Mouse (Mus musculus) E14TG2a.4 (cell line): ENCODE data around the gene Aurka.

Experiments
- H3K27me3 ChIP-seq: 2 replicates; pipeline ENCODE4 v1.6.1; 2014; ENCODE audit warnings: low read length, control low read depth; ENCODE audit not compliant: insufficient read depth
- H3K36me3 ChIP-seq: 2 replicates; pipeline ENCODE4 v1.6.1; 2014; ENCODE audit warnings: low read length, control low read depth; ENCODE audit not compliant: insufficient read depth
- H3K4me1 ChIP-seq: replicated peaks from 2 replicates; pipeline ENCODE4 v1.6.1; 2014; ENCODE audit warnings: low read depth, low read length, control low read depth
- H3K4me3 ChIP-seq: replicated peaks from 2 replicates; pipeline ENCODE4 v1.5.1; 2014; ENCODE audit warnings: mild to moderate bottlenecking, low read length
- H3K9me3 ChIP-seq: 2 replicates; pipeline ENCODE4 v1.6.1; 2014; ENCODE audit warnings: low read length, control low read depth
- CTCF ChIP-seq: conservative IDR thresholded peaks from 2 replicates; pipeline ENCODE4 v1.5.1; 2014; ENCODE audit warnings: low read length
- NANOG ChIP-seq: IDR thresholded peaks from 2 replicates; pipeline ENCODE4 v1.6.1; 2014; ENCODE audit warnings: borderline replicate concordance, low read length, mixed read lengths
- POU5F1 ChIP-seq: IDR thresholded peaks from 2 replicates; pipeline ENCODE4 v1.6.1; 2014; ENCODE audit warnings: low read length, borderline replicate concordance

The Aurka gene

GRCm38 (mm10) chr2:172346933-172347611, 23.3 kb downstream of the Aurka start:
- no peak for TF ChIP-seq POU5F1
- no peak for TF ChIP-seq CTCF
- no peak for TF ChIP-seq NANOG
- Histone ChIP-seq H3K4me1 (peaks cover 37% of the 10 kb centered on the region), H3K9me3 (no peaks in the 10 kb centered on the region), H3K36me3 (no peaks in the 10 kb centered on the region), H3K27me3 (peaks cover 17% of the 10 kb centered on the region), H3K4me3 (no peak overlapping the region)

- Histone ChIP-seq H3K36me3 (no peaks in the 10 kb centered on the region), H3K9me3 (no peaks in the 10 kb centered on the region), H3K27me3 (peaks cover 17% of the 10 kb centered on the region), H3K4me3 (peak overlapping the region; percentile 93), H3K4me1 (peaks cover 32% of the 10 kb centered on the region)
- TF ChIP-seq NANOG (no peak), POU5F1 (no peak), CTCF (no peak)
Measured at GRCm38 (mm10) chr2:172346034-172346929, 24.1 kb downstream of the Aurka start.

DNA sequence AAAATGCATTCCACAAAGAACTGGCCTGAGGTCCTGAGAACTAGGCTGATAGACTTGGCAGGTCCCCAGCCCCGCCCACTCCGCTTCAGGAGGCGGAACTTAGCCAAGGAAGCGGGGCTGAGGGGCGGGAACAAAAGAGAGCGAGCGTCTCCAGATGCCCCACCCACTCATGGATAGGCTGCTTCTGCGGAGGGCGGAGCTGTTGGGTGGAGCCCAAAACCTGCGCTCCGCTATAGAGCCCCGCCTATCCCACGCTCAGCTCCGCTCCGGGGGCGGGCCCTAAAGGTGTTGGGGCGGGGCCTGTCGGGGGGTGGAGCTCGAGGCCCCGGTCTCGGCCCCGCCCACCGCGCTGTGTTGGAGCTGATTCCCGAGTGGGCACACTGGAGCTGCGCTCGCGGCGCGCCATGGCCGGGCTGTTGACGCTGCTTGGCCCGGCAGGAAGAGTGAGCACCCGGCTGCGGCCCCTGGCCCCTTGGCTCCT, 25.0 kb downstream of the Aurka start, which contains the start of gene Fam210b:
Fam210b (plus strand) TSS at position 308 of the 481 bp plus-strand sequence.
- H3K36me3 ChIP-seq, result no peaks in the 10 kb centered on the region
- peaks cover 17% of the 10 kb centered on the region for H3K27me3 ChIP-seq
- H3K9me3 ChIP-seq, result no peaks in the 10 kb centered on the region
- TF ChIP-seq NANOG (no peak), POU5F1 (no peak), CTCF (no peak)
- peak within 1 kb of the TSS; percentile 93 for H3K4me3 ChIP-seq
- peaks cover 22% of the 10 kb centered on the region for H3K4me1 ChIP-seq

- TF ChIP-seq POU5F1 (no peak), CTCF (no peak), NANOG (no peak)
- Histone ChIP-seq H3K4me1 (peaks cover 16% of the 10 kb centered on the region), H3K27me3 (peaks cover 17% of the 10 kb centered on the region), H3K36me3 (no peaks in the 10 kb centered on the region), H3K9me3 (no peaks in the 10 kb centered on the region), H3K4me3 (0 out of 2 replicates have a peak overlapping the region, but pooled peaks have one; percentile 23)
Measured at GRCm38 (mm10) chr2:172344669-172345068, 25.7 kb downstream of the Aurka start.

DNA sequence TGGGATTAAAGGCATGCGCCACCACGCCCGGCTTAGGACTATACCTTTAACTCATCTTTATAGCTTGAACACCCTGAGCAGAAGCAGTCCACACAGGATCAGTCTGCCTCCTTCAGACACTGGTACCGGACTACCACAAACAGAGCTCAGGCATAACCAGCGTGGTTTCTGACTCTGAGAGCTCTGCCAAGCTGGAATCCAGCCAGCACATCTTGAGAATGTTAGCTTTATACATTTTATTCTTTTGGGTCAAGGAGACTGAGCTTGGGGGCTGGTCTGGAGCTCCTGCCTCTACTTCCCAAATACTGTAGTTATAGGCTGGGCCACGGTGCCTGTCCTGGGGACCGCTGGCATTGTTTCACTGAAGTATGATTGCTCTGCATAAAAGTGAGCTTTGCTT, 26.6 kb downstream of the Aurka start:
- no peaks in the 10 kb centered on the region for H3K9me3 ChIP-seq
- H3K27me3 ChIP-seq, result peaks cover 17% of the 10 kb centered on the region
- H3K4me1 ChIP-seq, result peaks cover 13% of the 10 kb centered on the region
- TF ChIP-seq CTCF, result no peak
- no peak for TF ChIP-seq NANOG
- no peak for TF ChIP-seq POU5F1
- H3K4me3 ChIP-seq, result no peak overlapping the region
- no peaks in the 10 kb centered on the region for H3K36me3 ChIP-seq

DNA sequence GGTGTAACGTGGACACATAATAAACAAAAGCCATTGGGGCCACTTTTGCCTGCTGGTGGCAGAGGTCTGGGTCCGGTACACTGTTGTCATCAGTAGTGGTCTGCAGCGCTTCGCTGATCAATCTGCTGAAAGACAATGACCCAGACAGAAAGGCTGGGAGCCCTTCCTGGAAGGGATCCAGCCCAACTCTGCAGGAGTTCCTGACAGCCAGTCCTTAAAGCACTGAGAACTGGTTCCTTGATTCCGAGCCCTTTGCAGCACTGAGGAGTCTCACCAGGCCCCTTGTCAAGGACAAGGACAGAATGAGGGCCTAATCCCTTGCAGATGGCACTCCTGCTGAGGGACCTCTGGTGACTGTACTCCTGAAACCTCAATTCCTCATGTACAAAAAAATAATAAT, 28.7 kb downstream of the Aurka start:
- Histone ChIP-seq H3K4me3 (no peak overlapping the region), H3K4me1 (peaks cover 12% of the 10 kb centered on the region), H3K9me3 (no peaks in the 10 kb centered on the region), H3K27me3 (peaks cover 9% of the 10 kb centered on the region), H3K36me3 (no peaks in the 10 kb centered on the region)
- TF ChIP-seq NANOG (no peak), CTCF (no peak), POU5F1 (no peak)

DNA sequence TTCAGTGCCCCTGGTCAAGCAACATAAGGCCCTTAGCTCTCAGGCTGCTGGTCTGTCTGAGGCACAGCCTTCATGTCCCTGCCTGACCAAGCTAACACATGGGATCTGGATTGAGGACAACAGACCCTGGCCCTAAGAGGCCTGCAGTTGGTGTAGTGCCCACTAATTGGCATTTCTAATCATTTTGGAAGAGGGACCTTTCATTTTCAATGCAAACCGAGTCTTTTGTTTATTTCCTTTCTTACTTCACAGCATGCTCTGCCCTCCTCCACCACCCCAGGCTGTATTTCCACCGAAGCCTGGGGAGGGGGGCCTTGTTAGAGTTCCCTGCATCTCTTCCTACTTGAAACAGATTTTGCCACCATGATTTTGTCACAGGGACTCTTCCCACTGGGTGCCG, 29.4 kb downstream of the Aurka start:
- no peaks in the 10 kb centered on the region for H3K36me3 ChIP-seq
- peaks cover 3% of the 10 kb centered on the region for H3K27me3 ChIP-seq
- peaks cover 6% of the 10 kb centered on the region for H3K4me1 ChIP-seq
- no peak overlapping the region for H3K4me3 ChIP-seq
- TF ChIP-seq NANOG (no peak), CTCF (no peak), POU5F1 (no peak)
- H3K9me3 ChIP-seq, result no peaks in the 10 kb centered on the region
